Mouse (Mus musculus) CH12.LX (cell line): ENCODE measurements around the gene Rpl18. TPM values are rescaled to one million over a fixed set of nuclear protein-coding genes. Genes with fewer than 3 reads are reported as not detected.

Source experiments
- DNase-seq: peaks from one replicate; pipeline ENCODE4 v3.0.0-alpha.2; 2013; ENCODE audit errors: extremely low read depth
- H3K27ac ChIP-seq: 2 replicates; pipeline ENCODE4 v1.5.1; 2012; ENCODE audit warnings: low read depth, mild to moderate bottlenecking, control low read depth, moderate library complexity; ENCODE audit not compliant: insufficient read depth
- H3K27me3 ChIP-seq: replicated peaks from 2 replicates; pipeline ENCODE3; 2012; ENCODE audit warnings: inconsistent platforms
- H3K36me3 ChIP-seq, 2 experiments: replicated peaks in 1 of 2; 2 replicates each; pipeline versions ENCODE3 to v1.6.1; 2012; ENCODE audit warnings: inconsistent platforms in 1 of 2, low read length in 1 of 2, mild to moderate bottlenecking in 1 of 2, mixed read lengths in 1 of 2, moderate library complexity in 1 of 2; ENCODE audit not compliant: control insufficient read depth in 1 of 2, insufficient read depth in 1 of 2
- H3K4me1 ChIP-seq, 2 experiments: 2 replicates each; pipeline ENCODE4 v1.6.1; 2012; ENCODE audit warnings: inconsistent platforms in 1 of 2, moderate library complexity in 1 of 2; ENCODE audit not compliant: insufficient read depth in 2 of 2, control insufficient read depth in 1 of 2
- H3K4me2 ChIP-seq: 2 replicates; pipeline ENCODE4 v1.6.1; 2012; ENCODE audit warnings: low read depth, mild to moderate bottlenecking, control low read depth; ENCODE audit not compliant: poor library complexity, insufficient read depth, severe bottlenecking
- H3K4me3 ChIP-seq, 3 experiments: fragments of 150-350 bp in 1 of 3; sonication (generic) in 1 of 3; replicated peaks in 1 of 3; 2 replicates each; pipeline versions ENCODE3 to v1.5.1; 2011 to 2012; ENCODE audit warnings: low read depth in 2 of 3, low read length in 2 of 3, mild to moderate bottlenecking in 2 of 3, moderate library complexity in 2 of 3, control low read depth in 1 of 3, improper control_type of control experiment in 1 of 3, inconsistent platforms in 1 of 3, mixed read lengths in 1 of 3; ENCODE audit not compliant: poor library complexity in 1 of 3
- H3K79me2 ChIP-seq: replicated peaks from 2 replicates; pipeline ENCODE4 v1.6.1; 2012; ENCODE audit warnings: mild to moderate bottlenecking, moderate library complexity; ENCODE audit not compliant: control insufficient read depth, poor library complexity, insufficient read depth, severe bottlenecking; ENCODE audit errors: extremely low read depth
- H3K9ac ChIP-seq: 2 replicates; pipeline ENCODE4 v1.6.1; 2012; ENCODE audit warnings: low read depth, mild to moderate bottlenecking, control low read depth, moderate library complexity; ENCODE audit not compliant: insufficient read depth
- H3K9me3 ChIP-seq: replicated peaks from 2 replicates; pipeline ENCODE3; 2012; ENCODE audit warnings: low read length, inconsistent platforms, mixed read lengths
- BHLHE40 ChIP-seq: IDR thresholded peaks from 2 replicates; pipeline ENCODE4 v1.6.1; 2011; ENCODE audit warnings: mild to moderate bottlenecking, low read depth, low read length, improper control_type of control experiment
- CHD1 ChIP-seq: IDR thresholded peaks from 2 replicates; pipeline ENCODE4 v1.6.1; 2012; ENCODE audit warnings: low read depth, low read length, improper control_type of control experiment, inconsistent platforms
- CHD2 ChIP-seq: IDR thresholded peaks from 2 replicates; pipeline ENCODE4 v1.6.1; 2011; ENCODE audit warnings: low read length, improper control_type of control experiment
- CTCF ChIP-seq, 2 experiments: IDR thresholded peaks in 1 of 2; conservative IDR thresholded peaks in 1 of 2; 2 replicates each; pipeline ENCODE4 v1.5.1; 2011 to 2012; ENCODE audit warnings: low read depth in 2 of 2, low read length in 2 of 2, improper control_type of control experiment in 1 of 2, inconsistent platforms in 1 of 2, mild to moderate bottlenecking in 1 of 2, moderate library complexity in 1 of 2
- E2F4 ChIP-seq: IDR thresholded peaks from 2 replicates; pipeline ENCODE4 v1.6.1; 2011; ENCODE audit warnings: low read depth, low read length, improper control_type of control experiment; ENCODE audit not compliant: insufficient replicate concordance
- ETS1 ChIP-seq: conservative IDR thresholded peaks from 2 replicates; pipeline ENCODE4 v1.6.1; 2012; ENCODE audit warnings: low read depth, mild to moderate bottlenecking, inconsistent platforms, low read length, improper control_type of control experiment, moderate library complexity
- GABPA ChIP-seq: IDR thresholded peaks from 2 replicates; pipeline ENCODE4 v1.6.1; 2012; ENCODE audit warnings: low read depth, low read length, improper control_type of control experiment, inconsistent platforms; ENCODE audit not compliant: insufficient replicate concordance
- IRF4 ChIP-seq: IDR thresholded peaks from 2 replicates; pipeline ENCODE4 v1.6.1; 2014; ENCODE audit warnings: low read depth, mild to moderate bottlenecking, inconsistent platforms, low read length, improper control_type of control experiment
- JUN ChIP-seq: IDR thresholded peaks from 2 replicates; pipeline ENCODE4 v1.6.1; 2011; ENCODE audit warnings: low read depth, mild to moderate bottlenecking, low read length, improper control_type of control experiment, moderate library complexity; ENCODE audit not compliant: insufficient read depth
- KAT2A ChIP-seq: IDR thresholded peaks from 2 replicates; pipeline ENCODE4 v1.6.1; 2012; ENCODE audit warnings: low read length, improper control_type of control experiment, inconsistent platforms; ENCODE audit not compliant: insufficient replicate concordance
- MAFK ChIP-seq: IDR thresholded peaks from 2 replicates; pipeline ENCODE4 v1.6.1; 2011; ENCODE audit warnings: low read length, improper control_type of control experiment; ENCODE audit not compliant: insufficient replicate concordance
- MAX ChIP-seq: IDR thresholded peaks from 2 replicates; pipeline ENCODE4 v1.6.1; 2011; ENCODE audit warnings: low read length, improper control_type of control experiment
- MAZ ChIP-seq: IDR thresholded peaks from 2 replicates; pipeline ENCODE4 v1.6.1; 2012; ENCODE audit warnings: low read depth, mild to moderate bottlenecking, inconsistent platforms, low read length, improper control_type of control experiment, moderate library complexity
- MEF2A ChIP-seq: IDR thresholded peaks from 2 replicates; pipeline ENCODE4 v1.6.1; 2014; ENCODE audit warnings: low read depth, mild to moderate bottlenecking, inconsistent platforms, low read length, improper control_type of control experiment, borderline replicate concordance
- MYC ChIP-seq: IDR thresholded peaks from 2 replicates; pipeline ENCODE4 v1.6.1; 2011; ENCODE audit warnings: low read depth, mild to moderate bottlenecking, improper control_type of control experiment, low read length
- NELFE ChIP-seq: IDR thresholded peaks from 2 replicates; pipeline ENCODE4 v1.6.1; 2011; ENCODE audit warnings: low read depth, low read length, improper control_type of control experiment
- NRF1 ChIP-seq: IDR thresholded peaks from 2 replicates; pipeline ENCODE4 v1.6.1; 2014; ENCODE audit warnings: low read depth, mild to moderate bottlenecking, inconsistent platforms, low read length, improper control_type of control experiment, moderate library complexity
- PAX5 ChIP-seq: IDR thresholded peaks from 2 replicates; pipeline ENCODE4 v1.6.1; 2012; ENCODE audit warnings: low read length, inconsistent platforms, mixed read lengths
- POLR2AphosphoS2 ChIP-seq: IDR thresholded peaks from 2 replicates; pipeline ENCODE4 v1.6.1; 2011; ENCODE audit warnings: low read depth, low read length, improper control_type of control experiment
- RAD21 ChIP-seq: IDR thresholded peaks from 2 replicates; pipeline ENCODE4 v1.6.1; 2011; ENCODE audit warnings: low read depth, mild to moderate bottlenecking, low read length, improper control_type of control experiment, moderate library complexity
- RCOR1 ChIP-seq: conservative IDR thresholded peaks from 2 replicates; pipeline ENCODE4 v1.6.1; 2012; ENCODE audit warnings: low read depth, mild to moderate bottlenecking, inconsistent platforms, low read length, improper control_type of control experiment
- SIN3A ChIP-seq: IDR thresholded peaks from 2 replicates; pipeline ENCODE4 v1.6.1; 2012; ENCODE audit warnings: low read length, improper control_type of control experiment, inconsistent platforms
- SMC3 ChIP-seq: IDR thresholded peaks from 2 replicates; pipeline ENCODE4 v1.6.1; 2011; ENCODE audit warnings: low read depth, low read length, improper control_type of control experiment
- TBP ChIP-seq: conservative IDR thresholded peaks from 2 replicates; pipeline ENCODE4 v1.6.1; 2011; ENCODE audit warnings: low read depth, low read length, improper control_type of control experiment
- TCF12 ChIP-seq: IDR thresholded peaks from 2 replicates; pipeline ENCODE4 v1.6.1; 2014; ENCODE audit warnings: low read depth, mild to moderate bottlenecking, inconsistent platforms, low read length, improper control_type of control experiment
- USF1 ChIP-seq: IDR thresholded peaks from 2 replicates; pipeline ENCODE4 v1.6.1; 2014; ENCODE audit warnings: low read depth, mild to moderate bottlenecking, inconsistent platforms, low read length, improper control_type of control experiment
- ZC3H11A ChIP-seq: IDR thresholded peaks from 2 replicates; pipeline ENCODE4 v1.6.1; 2012; ENCODE audit warnings: low read depth, mild to moderate bottlenecking, inconsistent platforms, low read length, improper control_type of control experiment
- ZMIZ1 ChIP-seq: IDR thresholded peaks from 2 replicates; pipeline ENCODE4 v1.6.1; 2012; ENCODE audit warnings: low read depth, mild to moderate bottlenecking, inconsistent platforms, low read length, improper control_type of control experiment
- ZNF384 ChIP-seq: IDR thresholded peaks from 2 replicates; pipeline ENCODE4 v1.6.1; 2012; ENCODE audit warnings: low read depth, low read length, improper control_type of control experiment, inconsistent platforms
- dilution Hi-C: fragments of 300-500 bp; cut with MboI; formaldehyde crosslinking; loops from 2 replicates; pipeline ENCODE4 v1.14.3; 2020; ENCODE audit warnings: low sequenced_read_pairs; ENCODE audit not compliant: extremely low pct_unique_long_range_greater_than_20kb, extremely low pct_ligation_motif_present
- in situ Hi-C: fragments of 300-500 bp; cut with MboI; formaldehyde crosslinking; loops from 3 replicates; pipeline ENCODE4 v1.14.3; 2019; ENCODE audit warnings: low sequenced_read_pairs, low pct_ligation_motif_present, low pct_unique_long_range_greater_than_20kb, mixed read lengths
- polyA plus RNA-seq: library from polyadenylated mRNA; unstranded; fragments of >175 nt; gene quantifications from 2 replicates; pipeline ENCODE4 v1.2.1, GENCODE M21; 2012; ENCODE audit warnings: low read depth; ENCODE audit not compliant: insufficient read length
- total RNA-seq, 2 experiments: library from RNA; depleted of rRNA; stranded (reverse); fragments of 300-350 nt in 1 of 2; fragments of >200 nt in 1 of 2; gene quantifications; 2 replicates each; pipeline ENCODE4 v1.2.3; 2012 to 2014

Gene Rpl18
- total and polyA plus RNA-seq, 3 experiments, result 2,393 to 3,766 (median 3,204) TPM

DNA sequence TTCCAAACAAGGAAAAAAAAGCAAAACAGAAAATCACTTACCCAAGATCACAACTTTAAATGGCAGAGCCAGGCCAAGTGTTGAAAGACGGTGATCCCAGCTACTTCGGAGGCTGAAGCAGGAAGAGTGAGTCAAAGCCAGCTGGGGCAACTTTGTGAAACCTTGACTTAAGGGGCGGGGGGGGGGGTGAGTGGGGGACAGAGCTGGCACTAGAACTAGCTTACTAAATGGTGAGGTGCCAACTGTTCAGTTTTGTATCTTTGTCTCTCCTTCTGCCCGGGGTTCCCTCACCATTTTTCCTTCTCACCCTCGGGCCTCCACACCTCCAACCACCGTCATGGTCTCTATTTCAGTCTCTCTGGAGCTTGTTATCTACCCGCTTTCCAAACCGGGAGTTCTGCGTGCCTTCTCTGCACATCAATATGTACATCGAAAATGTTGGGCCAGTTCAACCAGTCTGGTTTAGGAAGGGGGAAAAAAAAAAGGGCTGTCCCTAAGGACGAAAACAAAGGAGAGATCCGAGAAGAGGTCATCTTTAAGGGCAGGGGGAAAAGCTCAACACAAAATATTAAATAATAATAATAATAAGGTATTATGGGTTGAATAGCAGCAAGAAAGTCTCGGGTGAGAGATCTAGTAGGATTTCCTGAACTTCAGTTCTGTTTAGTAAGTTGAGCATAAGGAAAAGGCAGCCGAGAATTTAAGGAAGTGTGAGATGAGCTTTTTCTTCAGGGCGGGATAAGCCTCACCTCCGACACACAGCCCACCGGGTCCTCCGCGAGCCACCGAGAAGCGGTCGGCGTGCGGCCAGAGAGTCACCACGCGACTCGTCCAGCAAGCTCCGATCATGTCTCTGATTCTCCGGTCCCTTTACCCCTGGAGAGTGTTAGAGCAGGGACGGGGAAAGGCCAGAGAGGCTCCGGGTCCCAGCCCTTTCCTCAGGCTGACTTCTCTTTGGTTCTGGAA, 2.0 kb downstream of the Rpl18 start:
- no peak for TF ChIP-seq ZMIZ1
- TF ChIP-seq NELFE, result no peak
- no peak for TF ChIP-seq SMC3
- TF ChIP-seq RCOR1, result no peak
- no peak for TF ChIP-seq BHLHE40
- TF ChIP-seq POLR2AphosphoS2, result no peak
- TF ChIP-seq GABPA, result no peak
- TF ChIP-seq CHD1, result no peak
- no peak for TF ChIP-seq IRF4
- H3K9ac ChIP-seq, result peak overlapping the region; percentile 91
- no peaks in the 10 kb centered on the region for H3K27me3 ChIP-seq
- peaks cover 7 to 44% of the 10 kb centered on the region in 2 experiments; a peak in 3 of 4 replicates for H3K4me1 ChIP-seq
- in situ Hi-C loops (no loop called here), dilution Hi-C loops (no loop called here)
- H3K27ac ChIP-seq, result peak overlapping the region; percentile 55
- no peaks in the 10 kb centered on the region for H3K9me3 ChIP-seq
- peak overlapping the region; percentile 89 for H3K4me2 ChIP-seq
- peak overlapping the region; percentile 77 to 100 (median 92) for H3K4me3 ChIP-seq
- peaks cover 47% of the 10 kb centered on the region for H3K79me2 ChIP-seq
- no peak for DNase-seq
- H3K36me3 ChIP-seq, result peaks cover 46 to 64% of the 10 kb centered on the region in 2 experiments

GRCm38 (mm10) chr7:45717918-45718297, 2.7 kb downstream of the Rpl18 start, which contains the start of gene Sphk2:
TSS of gene Sphk2 (minus strand) at chr7:45718002.
- Histone ChIP-seq H3K79me2 (peaks cover 47% of the 10 kb centered on the region), H3K4me3 (peak within 1 kb of the TSS; percentile 95 to 100 (median 97)), H3K27me3 (no peaks in the 10 kb centered on the region), H3K27ac (peak within 1 kb of the TSS; percentile 79), H3K4me1 (peaks cover 7 to 44% of the 10 kb centered on the region in 2 experiments; a peak in 3 of 4 replicates), H3K9ac (peak within 1 kb of the TSS; percentile 98), H3K36me3 (peaks cover 46 to 64% of the 10 kb centered on the region in 2 experiments), H3K4me2 (peak within 1 kb of the TSS; percentile 89), H3K9me3 (no peaks in the 10 kb centered on the region)
- dilution Hi-C loops, result no loop called here
- peak; percentile 99 for DNase-seq
- in situ Hi-C loops, result no loop called here
- TF ChIP-seq SMC3 (no peak), MAX (peak; percentile 93), GABPA (peak; percentile 100), NRF1 (peak; percentile 71), MYC (peak; percentile 94), CHD2 (no peak; the same call in none of the 2 replicates), MEF2A (peak; percentile 88), BHLHE40 (peak; percentile 25; the same call in 1 of the 2 replicates), JUN (no peak), SIN3A (peak; percentile 99), ZC3H11A (no peak), ZNF384 (no peak), MAZ (no peak; the same call in 1 of the 2 replicates), PAX5 (no peak), KAT2A (peak; percentile 97), TBP (peak; percentile 95), CTCF (conservative IDR thresholded peaks at IDR 0.05 in 1 of 2, IDR thresholded peaks at IDR 0.05 in 1 of 2; ENCODE audit: low read depth in 2 of 2, low read length in 2 of 2) (no peak), ETS1 (peak; percentile 68), E2F4 (peak; percentile 73; the same call in 1 of the 2 replicates), NELFE (peak; percentile 99), RAD21 (no peak), CHD1 (no peak), MAFK (no peak), TCF12 (peak; percentile 98), USF1 (no peak), IRF4 (peak; percentile 80)
